Mouse (Mus musculus) testis, adult 2 months (tissue): Measurements from ENCODE around the gene Mapkapk2.

Experiments used
- CTCF ChIP-seq: fragments of 200-500 bp; IDR thresholded peaks from 2 replicates; pipeline ENCODE4 v1.5.1; 2012; ENCODE audit warnings: low read depth, mild to moderate bottlenecking, inconsistent platforms, low read length, moderate library complexity; ENCODE audit not compliant: control insufficient read depth, insufficient read depth, insufficient replicate concordance
- POLR2A ChIP-seq: fragments of 200-500 bp; IDR thresholded peaks from 2 replicates; pipeline ENCODE4 v1.6.1; 2012; ENCODE audit warnings: low read depth, mild to moderate bottlenecking, inconsistent platforms, low read length, moderate library complexity; ENCODE audit not compliant: control insufficient read depth

GRCm38 (mm10) chr1:131119026-131119425 lies 21.4 kb upstream of the Mapkapk2 start:
- TF ChIP-seq CTCF, result peak; percentile 8; the same call in 1 of the 2 replicates
- TF ChIP-seq POLR2A, result no peak
